Mouse (Mus musculus) hindbrain, embryonic 10.5 days (tissue): ENCODE results near the gene Ltbp2. TPM values are rescaled to one million over a fixed set of nuclear protein-coding genes. Genes with fewer than 3 reads are reported as not detected.
A peak's percentile ranks its signal among the peaks of the same experiment; 100 is the strongest.

Experiments used
- DNase-seq: peaks from one replicate; pipeline ENCODE4 v3.0.0-alpha.2; 2017; ENCODE audit warnings: low spot score
- H3K27ac ChIP-seq: fragments of 300-500 bp; sonication (generic); 2 replicates; pipeline ENCODE4 v1.5.1; 2016; ENCODE audit warnings: mild to moderate bottlenecking, moderate library complexity
- H3K27me3 ChIP-seq: fragments of 300-500 bp; sonication (generic); 2 replicates; pipeline ENCODE4 v1.6.1; 2016; ENCODE audit warnings: mild to moderate bottlenecking; ENCODE audit not compliant: poor library complexity, insufficient read depth, severe bottlenecking
- H3K36me3 ChIP-seq: fragments of 300-500 bp; sonication (generic); 2 replicates; pipeline ENCODE4 v1.6.1; 2016; ENCODE audit warnings: mild to moderate bottlenecking, moderate library complexity
- H3K4me1 ChIP-seq: fragments of 300-500 bp; sonication (generic); replicated peaks from 2 replicates; pipeline ENCODE4 v1.6.1; 2016; ENCODE audit warnings: mild to moderate bottlenecking
- H3K4me3 ChIP-seq: fragments of 300-500 bp; sonication (generic); 2 replicates; pipeline ENCODE4 v1.5.1; 2016; ENCODE audit warnings: mild to moderate bottlenecking, moderate library complexity
- H3K9me3 ChIP-seq: fragments of 300-500 bp; sonication (generic); 2 replicates; pipeline ENCODE4 v1.6.1; 2016; ENCODE audit warnings: mild to moderate bottlenecking, moderate library complexity
- WGBS: fragments of 180-500 bp; shearing (Covaris S2); methylation state at CpG from one replicate; pipeline ENCODE4 v1.1.7; 2016; 5-methylcytosine and 5-hydroxymethylcytosine counted together
- polyA plus RNA-seq: library from polyadenylated mRNA; unstranded; fragments of >200 nt; fragmentation: Nextera tagmentation; extraction: Ambion mirVana; gene quantifications from 2 replicates; pipeline ENCODE4 v1.2.1, GENCODE M21; 2016

The Ltbp2 gene
- polyA plus RNA-seq, 1 experiment from 2014 or later, result 0.17 TPM

DNA sequence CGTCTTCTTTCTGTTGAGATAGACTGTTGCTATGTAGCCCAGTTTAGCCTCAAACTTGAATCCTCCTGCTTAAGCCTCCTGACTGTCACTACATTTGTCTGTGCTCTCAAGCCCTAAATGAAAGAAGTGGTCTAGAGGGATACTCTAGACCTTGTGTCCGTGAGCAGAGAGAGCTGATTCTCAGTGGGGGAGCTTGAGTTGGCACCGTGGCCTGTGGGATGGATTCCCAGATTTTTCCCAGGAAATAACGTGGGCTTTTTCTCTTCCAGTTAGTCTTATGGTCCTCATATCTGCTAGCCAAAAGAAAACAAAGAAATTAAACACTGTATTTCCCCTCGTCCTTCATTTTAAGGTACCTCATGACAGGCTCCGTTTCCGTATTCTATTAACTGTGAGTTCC is 24.0 kb upstream of the Ltbp2 start:
- no peaks in the 10 kb centered on the region for H3K36me3 ChIP-seq
- no peaks in the 10 kb centered on the region for H3K27me3 ChIP-seq
- no peaks in the 10 kb centered on the region for H3K9me3 ChIP-seq
- H3K4me3 ChIP-seq, result no peak overlapping the region
- no peak for DNase-seq
- WGBS, result 79% methylated on average over 7 of the region's 7 CpGs
- H3K4me1 ChIP-seq, result peaks cover 7% of the 10 kb centered on the region; the same call in 1 of the 2 replicates
- no peak overlapping the region for H3K27ac ChIP-seq

DNA sequence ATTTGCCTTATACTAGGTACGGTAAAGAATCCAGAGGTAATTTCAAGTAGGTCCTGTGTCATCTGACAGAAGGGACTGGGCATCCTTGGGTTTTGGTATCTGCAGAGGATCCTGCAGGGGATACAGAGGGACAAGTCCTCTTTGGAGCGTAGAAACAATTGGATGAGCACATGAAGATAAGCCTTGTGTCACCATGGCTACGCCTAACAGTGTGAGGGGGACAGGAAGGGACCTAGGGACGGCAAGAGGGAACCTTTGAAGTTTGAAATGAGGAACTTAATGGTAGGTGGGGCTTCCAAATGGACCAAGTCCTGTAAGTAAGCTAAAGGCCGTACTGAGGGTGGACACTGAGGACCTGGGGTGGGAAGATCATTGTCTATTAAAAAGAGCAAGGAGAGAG is 21.0 kb upstream of the Ltbp2 start:
- H3K4me1 ChIP-seq, result peaks cover 16% of the 10 kb centered on the region; the same call in 1 of the 2 replicates

GRCm38 (mm10) chr12:84896235-84896634 is 19.9 kb upstream of the Ltbp2 start:
- H3K4me1 ChIP-seq, result peaks cover 16% of the 10 kb centered on the region; the same call in 1 of the 2 replicates
- no peak overlapping the region for H3K27ac ChIP-seq
- H3K9me3 ChIP-seq, result no peaks in the 10 kb centered on the region
- H3K27me3 ChIP-seq, result no peaks in the 10 kb centered on the region
- DNase-seq, result no peak
- H3K4me3 ChIP-seq, result no peak overlapping the region
- 78% methylated on average over 6 of the region's 6 CpGs for WGBS
- H3K36me3 ChIP-seq, result no peaks in the 10 kb centered on the region

More for the DNA sequence above, 21.0 kb upstream of the Ltbp2 start:
- no peaks in the 10 kb centered on the region for H3K9me3 ChIP-seq
- H3K4me3 ChIP-seq, result no peak overlapping the region
- H3K27me3 ChIP-seq, result no peaks in the 10 kb centered on the region
- 73% methylated on average over 5 of the region's 5 CpGs for WGBS
- no peak for DNase-seq
- H3K36me3 ChIP-seq, result no peaks in the 10 kb centered on the region
- no peak overlapping the region for H3K27ac ChIP-seq

DNA sequence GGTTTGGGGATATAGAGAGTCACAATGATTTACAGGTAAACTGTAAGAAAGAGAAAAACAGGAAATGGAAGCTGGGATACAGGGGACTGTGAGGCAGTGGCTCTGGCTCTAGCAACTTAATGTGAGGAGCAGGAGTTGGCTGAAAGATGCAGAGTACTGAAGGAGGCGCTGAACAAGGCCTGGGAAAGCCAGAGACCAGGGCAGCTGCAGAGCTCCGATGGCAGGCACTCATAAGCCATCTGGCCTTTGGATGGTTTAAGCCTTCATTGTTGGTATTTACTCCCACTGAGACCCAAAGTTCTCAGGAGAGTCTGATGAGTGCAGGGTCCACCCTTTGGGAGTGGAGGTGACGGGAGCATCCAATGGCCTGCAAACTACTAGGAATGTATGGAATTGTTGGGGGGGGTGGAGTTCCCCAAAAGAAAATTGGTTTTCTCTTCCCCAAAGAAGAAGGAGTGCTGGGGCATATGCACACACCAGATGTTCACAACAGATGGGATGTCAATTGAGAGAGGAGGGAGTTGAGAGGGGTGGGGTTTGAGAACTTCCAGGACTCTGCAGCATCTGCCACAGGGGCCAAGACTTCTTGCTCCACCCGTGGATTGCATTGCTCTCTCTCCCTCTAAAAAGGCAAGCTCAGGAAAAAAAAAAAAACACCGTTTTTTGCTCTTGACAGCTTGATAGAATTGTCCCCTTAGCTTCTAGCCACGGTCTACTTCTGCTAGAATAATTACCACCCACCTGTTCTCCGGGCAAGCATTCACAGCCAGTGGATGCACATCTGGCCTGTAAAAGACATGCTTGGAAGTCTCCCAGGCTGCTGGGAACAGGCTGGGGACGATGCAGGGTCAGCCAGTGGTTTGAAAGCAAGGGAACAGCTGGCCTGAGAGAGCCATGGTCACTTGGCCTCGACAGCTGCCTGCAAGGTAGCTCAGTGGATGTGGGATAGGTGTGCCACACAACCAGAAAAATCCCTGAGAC is 17.6 kb upstream of the Ltbp2 start:
- WGBS, result 64% methylated on average over 9 of the region's 9 CpGs
- Histone ChIP-seq H3K36me3 (no peaks in the 10 kb centered on the region), H3K9me3 (no peaks in the 10 kb centered on the region), H3K4me3 (no peak overlapping the region), H3K27me3 (no peaks in the 10 kb centered on the region), H3K4me1 (peaks cover 26% of the 10 kb centered on the region), H3K27ac (no peak overlapping the region)
- no peak for DNase-seq

- Histone ChIP-seq H3K36me3 (no peaks in the 10 kb centered on the region), H3K9me3 (no peaks in the 10 kb centered on the region), H3K27me3 (no peaks in the 10 kb centered on the region), H3K27ac (no peak overlapping the region), H3K4me3 (no peak overlapping the region), H3K4me1 (peaks cover 20% of the 10 kb centered on the region)
- 76% methylated on average over 15 of the region's 15 CpGs for WGBS
- DNase-seq, result no peak
These were observed 14.0 kb upstream of the Ltbp2 start for GRCm38 (mm10) chr12:84890289-84890688.

DNA sequence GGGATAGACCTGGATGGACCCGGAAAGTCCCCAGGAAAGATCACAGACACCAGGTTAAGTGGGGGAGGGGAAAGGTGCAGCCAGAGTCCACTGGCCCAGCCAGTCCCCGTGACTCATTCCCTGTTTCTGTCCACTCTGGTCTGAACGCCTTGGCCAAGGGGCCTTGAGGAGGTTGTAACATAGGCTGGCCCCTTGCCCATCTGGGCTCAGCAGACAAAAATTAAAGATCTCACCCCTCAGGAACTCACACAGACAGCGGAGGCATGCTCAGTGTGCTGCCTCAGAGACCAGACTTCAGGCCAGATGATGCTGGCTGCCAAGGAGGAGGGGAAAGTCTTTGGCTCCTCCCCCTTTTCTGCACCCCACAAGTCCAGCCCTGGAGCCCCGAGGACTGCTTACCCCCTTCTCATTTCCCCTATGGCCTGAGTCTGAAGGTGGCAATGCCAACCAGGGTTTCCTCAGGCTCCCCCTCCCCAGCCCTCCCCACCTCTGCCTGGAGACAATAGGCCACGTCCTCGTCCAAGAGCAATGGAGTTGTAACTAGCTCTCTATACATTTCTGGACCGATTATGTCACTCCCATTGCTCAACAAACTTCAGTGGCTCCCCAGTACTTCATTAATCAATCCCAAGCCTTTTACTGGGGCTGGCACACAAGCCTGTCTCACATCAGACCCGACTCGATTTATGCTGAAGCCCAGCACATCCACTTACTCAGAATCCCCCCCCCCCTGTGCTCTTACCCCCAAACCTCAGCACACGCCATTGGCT is 9.0 kb upstream of the Ltbp2 start:
- no peaks in the 10 kb centered on the region for H3K36me3 ChIP-seq
- H3K27ac ChIP-seq, result no peak overlapping the region
- 0 out of 2 replicates have a peak, but pooled peaks cover 6% of the 10 kb centered on the region for H3K27me3 ChIP-seq
- DNase-seq, result no peak
- 72% methylated on average over 11 of the region's 11 CpGs for WGBS
- H3K9me3 ChIP-seq, result no peaks in the 10 kb centered on the region
- H3K4me1 ChIP-seq, result peaks cover 5% of the 10 kb centered on the region
- H3K4me3 ChIP-seq, result no peak overlapping the region

DNA sequence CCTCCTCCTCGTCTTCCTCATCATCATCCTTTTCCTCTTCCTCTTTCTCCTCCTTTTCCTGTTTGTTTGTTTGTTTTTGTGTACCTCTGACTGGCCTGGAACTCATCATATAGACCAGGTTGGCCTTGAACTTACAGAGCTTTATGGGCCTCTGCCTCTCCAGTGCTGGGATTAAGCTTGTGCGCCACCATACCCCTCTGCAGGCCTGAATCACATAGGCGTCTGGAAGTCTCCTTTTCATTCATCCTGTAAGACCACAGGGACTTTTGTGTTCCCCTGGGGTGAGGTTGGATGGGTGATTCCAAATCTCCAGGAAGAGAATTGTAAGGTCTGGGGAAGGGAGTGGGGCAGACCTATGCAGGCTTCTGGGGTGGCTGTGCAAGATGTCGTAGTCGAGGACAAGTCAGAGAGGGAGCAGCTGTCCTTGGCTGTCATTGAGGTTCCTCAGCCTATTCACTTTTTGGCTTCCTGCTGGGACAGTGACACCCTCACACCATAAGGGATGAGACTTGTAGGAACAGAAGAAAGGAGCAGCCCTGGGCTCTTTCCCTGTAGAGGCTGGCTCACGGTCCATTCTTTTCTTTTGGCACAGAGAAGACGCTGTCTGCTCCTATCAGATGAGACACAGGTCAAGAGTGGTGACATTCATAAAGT is 8.2 kb upstream of the Ltbp2 start:
- H3K27ac ChIP-seq, result no peak overlapping the region
- no peak overlapping the region for H3K4me3 ChIP-seq
- H3K27me3 ChIP-seq, result 0 out of 2 replicates have a peak, but pooled peaks cover 6% of the 10 kb centered on the region
- 83% methylated on average over 7 of the region's 7 CpGs for WGBS
- H3K4me1 ChIP-seq, result no peaks in the 10 kb centered on the region
- H3K36me3 ChIP-seq, result no peaks in the 10 kb centered on the region
- no peak for DNase-seq
- no peaks in the 10 kb centered on the region for H3K9me3 ChIP-seq

DNA sequence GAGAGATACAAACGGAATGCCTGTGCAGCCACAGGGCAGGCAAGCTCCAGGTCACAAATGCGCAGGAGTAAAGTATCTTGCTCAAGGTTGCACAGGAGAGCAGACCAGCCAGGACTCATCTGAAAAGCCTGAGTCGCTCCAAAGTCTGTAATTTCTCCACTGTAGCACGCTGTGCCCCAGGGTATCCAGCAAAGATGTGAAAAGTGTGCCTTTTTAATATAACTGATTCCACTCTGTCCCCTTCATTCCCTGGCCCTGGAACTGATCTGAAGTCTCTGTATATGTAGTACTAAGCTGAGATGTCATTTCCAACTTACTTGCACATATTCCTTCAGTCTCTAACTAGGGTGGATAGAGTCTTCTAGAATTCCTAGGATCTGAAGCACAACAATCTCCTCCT is 6.5 kb upstream of the Ltbp2 start:
- H3K27ac ChIP-seq, result no peak overlapping the region
- H3K9me3 ChIP-seq, result no peaks in the 10 kb centered on the region
- H3K4me1 ChIP-seq, result no peaks in the 10 kb centered on the region
- no peaks in the 10 kb centered on the region for H3K36me3 ChIP-seq
- WGBS, result 85% methylated on average over 4 of the region's 4 CpGs
- no peak for DNase-seq
- no peak overlapping the region for H3K4me3 ChIP-seq
- peaks cover 20% of the 10 kb centered on the region for H3K27me3 ChIP-seq

- no peak for DNase-seq
- peaks cover 18% of the 10 kb centered on the region for H3K4me1 ChIP-seq
- H3K36me3 ChIP-seq, result no peaks in the 10 kb centered on the region
- 63% methylated on average over 11 of the region's 11 CpGs for WGBS
- H3K9me3 ChIP-seq, result no peaks in the 10 kb centered on the region
- peaks cover 48% of the 10 kb centered on the region for H3K27me3 ChIP-seq
- no peak overlapping the region for H3K4me3 ChIP-seq
- H3K27ac ChIP-seq, result no peak overlapping the region
These were observed 3.8 kb upstream of the Ltbp2 start for GRCm38 (mm10) chr12:84880091-84880490.

GRCm38 (mm10) chr12:84875761-84876480 is 411 bp downstream of the Ltbp2 start:
- Histone ChIP-seq H3K27ac (no peak overlapping the region), H3K36me3 (no peaks in the 10 kb centered on the region), H3K9me3 (no peaks in the 10 kb centered on the region), H3K27me3 (peaks cover 61% of the 10 kb centered on the region), H3K4me3 (peak overlapping the region; percentile 44), H3K4me1 (peaks cover 18% of the 10 kb centered on the region)
- peak; percentile 43 for DNase-seq
- 2% methylated on average over 59 of the region's 59 CpGs for WGBS

- Histone ChIP-seq H3K27me3 (peaks cover 49% of the 10 kb centered on the region), H3K4me3 (no peak overlapping the region), H3K4me1 (peaks cover 18% of the 10 kb centered on the region), H3K9me3 (no peaks in the 10 kb centered on the region), H3K36me3 (no peaks in the 10 kb centered on the region), H3K27ac (no peak overlapping the region)
- WGBS, result 0% methylated on average over 3 of the region's 3 CpGs
- no peak for DNase-seq
These were observed 2.9 kb downstream of the Ltbp2 start for GRCm38 (mm10) chr12:84873434-84873833.

DNA sequence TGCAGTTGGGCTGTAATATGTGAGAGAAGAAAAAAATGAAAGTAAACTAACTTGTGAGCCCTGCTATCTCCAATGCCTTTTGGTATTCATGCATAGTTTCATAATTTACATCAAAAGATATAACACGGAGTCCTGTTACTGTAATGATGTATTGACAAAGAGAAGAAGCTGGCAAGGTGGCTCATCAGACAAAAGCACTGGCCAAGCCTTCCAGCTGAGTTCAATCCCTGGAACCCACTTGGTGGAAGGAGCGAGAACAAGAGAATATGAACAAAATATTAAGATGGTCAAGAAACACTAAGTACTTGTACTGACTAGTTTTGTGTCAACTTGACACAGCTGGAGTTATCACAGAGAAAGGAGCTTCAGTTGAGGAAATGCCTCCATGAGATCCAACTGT is 4.0 kb downstream of the Ltbp2 start:
- no peak overlapping the region for H3K4me3 ChIP-seq
- H3K36me3 ChIP-seq, result no peaks in the 10 kb centered on the region
- whole genome bisulfite sequencing, result 74% methylated on average over 2 of the region's 2 CpGs
- peaks cover 18% of the 10 kb centered on the region for H3K4me1 ChIP-seq
- peaks cover 38% of the 10 kb centered on the region for H3K27me3 ChIP-seq
- no peak overlapping the region for H3K27ac ChIP-seq
- no peaks in the 10 kb centered on the region for H3K9me3 ChIP-seq
- DNase-seq, result no peak
